Mouse (Mus musculus) lung, adult 2 months (tissue): ENCODE results near the gene Tssk3. TPM values are rescaled to one million over a fixed set of nuclear protein-coding genes. Genes with fewer than 3 reads are reported as not detected.

ENCODE experiments used
- DNase-seq: peaks from one replicate; pipeline ENCODE4 v3.0.0; 2022
- H3K4me1 ChIP-seq: fragments of 200-500 bp; 2 replicates; pipeline ENCODE4 v1.6.1; 2011; ENCODE audit warnings: low read length; ENCODE audit not compliant: control insufficient read depth, insufficient read depth
- H3K4me3 ChIP-seq: fragments of 200-500 bp; replicated peaks from 2 replicates; pipeline ENCODE3; 2011; ENCODE audit warnings: low read depth, mild to moderate bottlenecking, control low read depth, low read length; ENCODE audit errors: extremely low read depth
- CTCF ChIP-seq: fragments of 200-500 bp; IDR thresholded peaks from 2 replicates; pipeline ENCODE4 v1.5.1; 2011; ENCODE audit warnings: mild to moderate bottlenecking, low read length, control low read depth; ENCODE audit not compliant: insufficient read depth
- POLR2A ChIP-seq: fragments of 200-500 bp; IDR thresholded peaks from 2 replicates; pipeline ENCODE4 v1.6.1; 2011; ENCODE audit warnings: low read depth, mild to moderate bottlenecking, control low read depth, low read length, borderline replicate concordance; ENCODE audit errors: extremely low read depth
- WGBS: fragments of 180-500 bp; shearing (Covaris S2); methylation state at CpG from one replicate; pipeline ENCODE4 v1.1.7; 2018; 5-methylcytosine and 5-hydroxymethylcytosine counted together
- polyA plus RNA-seq: library from polyadenylated mRNA; depleted of rRNA; stranded (reverse); fragments of >200 nt; gene quantifications from 2 replicates; pipeline ENCODE4 v1.2.3, GENCODE M21; 2012

The Tssk3 gene
- polyA plus RNA-seq, 1 experiment = 0.12 TPM

GRCm38 (mm10) chr4:129513086-129513767 lies 22.4 kb upstream of the Tssk3 start, which contains the start of gene Marcksl1:
Gene Marcksl1 (plus strand): TSS chr4:129513581.
- TF ChIP-seq CTCF (no peak), POLR2A (peak; percentile 65; the same call in 1 of the 2 replicates)
- H3K4me3 ChIP-seq = peak within 1 kb of the TSS; percentile 77
- WGBS = 9% methylated on average over 46 of the region's 47 CpGs
- peak; percentile 80 for DNase-seq
- peaks cover 7% of the 10 kb centered on the region for H3K4me1 ChIP-seq

- DNase-seq = no peak
- H3K4me3 ChIP-seq = no peak overlapping the region
- peaks cover 9% of the 10 kb centered on the region for H3K4me1 ChIP-seq
- 66% methylated on average over 6 of the region's 6 CpGs for WGBS
- TF ChIP-seq CTCF = no peak
- TF ChIP-seq POLR2A = no peak
Measured at GRCm38 (mm10) chr4:129511413-129512096, 20.7 kb upstream of the Tssk3 start.

- Histone ChIP-seq H3K4me3 (no peak overlapping the region), H3K4me1 (peaks cover 9% of the 10 kb centered on the region)
- TF ChIP-seq POLR2A (no peak), CTCF (no peak)
- 60% methylated on average over 6 of the region's 6 CpGs for WGBS
- no peak for DNase-seq
Measured at GRCm38 (mm10) chr4:129510723-129511412, 20.0 kb upstream of the Tssk3 start.

GRCm38 (mm10) chr4:129509650-129510049 lies 18.8 kb upstream of the Tssk3 start:
- no peak for DNase-seq
- TF ChIP-seq CTCF (no peak), POLR2A (no peak)
- WGBS = 82% methylated on average over 3 of the region's 3 CpGs
- H3K4me3 ChIP-seq = no peak overlapping the region
- H3K4me1 ChIP-seq = peaks cover 9% of the 10 kb centered on the region

GRCm38 (mm10) chr4:129508834-129509600 lies 18.2 kb upstream of the Tssk3 start:
- H3K4me3 ChIP-seq = peak overlapping the region; percentile 20
- TF ChIP-seq POLR2A = no peak
- no peak for TF ChIP-seq CTCF
- 46% methylated on average over 15 of the region's 15 CpGs for WGBS
- no peak for DNase-seq
- peaks cover 5% of the 10 kb centered on the region for H3K4me1 ChIP-seq

GRCm38 (mm10) chr4:129508237-129508515 lies 17.4 kb upstream of the Tssk3 start:
- Histone ChIP-seq H3K4me3 (no peak overlapping the region), H3K4me1 (peaks cover 5% of the 10 kb centered on the region)
- no peak for DNase-seq
- TF ChIP-seq POLR2A (no peak), CTCF (no peak)
- 46% methylated on average over 3 of the region's 3 CpGs for WGBS

GRCm38 (mm10) chr4:129507434-129508236 lies 16.8 kb upstream of the Tssk3 start:
- TF ChIP-seq POLR2A = no peak
- TF ChIP-seq CTCF = no peak
- 56% methylated on average over 9 of the region's 10 CpGs for WGBS
- Histone ChIP-seq H3K4me3 (no peak overlapping the region), H3K4me1 (peaks cover 5% of the 10 kb centered on the region)
- DNase-seq = no peak

- TF ChIP-seq POLR2A = no peak
- TF ChIP-seq CTCF = no peak
- WGBS = 95% methylated on average over 3 of the region's 3 CpGs
- Histone ChIP-seq H3K4me1 (peaks cover 5% of the 10 kb centered on the region), H3K4me3 (no peak overlapping the region)
- no peak for DNase-seq
Measured at GRCm38 (mm10) chr4:129505511-129505910, 14.7 kb upstream of the Tssk3 start.
